Mouse (Mus musculus) lung, adult 2 months (tissue): ENCODE results near the gene Gm10382. TPM values are rescaled to one million over a fixed set of nuclear protein-coding genes. Genes with fewer than 3 reads are reported as not detected.
"Not testable (repeated sequence)": the region's sequence is repeated elsewhere in the genome, so short reads cannot be mapped to it uniquely, and the experiment has no call there.

ENCODE experiments used
- DNase-seq: peaks from one replicate; pipeline ENCODE4 v3.0.0; 2022
- H3K4me1 ChIP-seq: fragments of 200-500 bp; 2 replicates; pipeline ENCODE4 v1.6.1; 2011; ENCODE audit warnings: low read length; ENCODE audit not compliant: control insufficient read depth, insufficient read depth
- H3K4me3 ChIP-seq: fragments of 200-500 bp; replicated peaks from 2 replicates; pipeline ENCODE3; 2011; ENCODE audit warnings: low read depth, mild to moderate bottlenecking, control low read depth, low read length; ENCODE audit errors: extremely low read depth
- CTCF ChIP-seq: fragments of 200-500 bp; IDR thresholded peaks from 2 replicates; pipeline ENCODE4 v1.5.1; 2011; ENCODE audit warnings: mild to moderate bottlenecking, low read length, control low read depth; ENCODE audit not compliant: insufficient read depth
- POLR2A ChIP-seq: fragments of 200-500 bp; IDR thresholded peaks from 2 replicates; pipeline ENCODE4 v1.6.1; 2011; ENCODE audit warnings: low read depth, mild to moderate bottlenecking, control low read depth, low read length, borderline replicate concordance; ENCODE audit errors: extremely low read depth
- WGBS: fragments of 180-500 bp; shearing (Covaris S2); methylation state at CpG from one replicate; pipeline ENCODE4 v1.1.7; 2018; 5-methylcytosine and 5-hydroxymethylcytosine counted together
- polyA plus RNA-seq: library from polyadenylated mRNA; depleted of rRNA; stranded (reverse); fragments of >200 nt; gene quantifications from 2 replicates; pipeline ENCODE4 v1.2.3, GENCODE M21; 2012

The Gm10382 gene
- polyA plus RNA-seq, 1 experiment: 0.25 TPM

- 27% methylated on average over 5 of the region's 5 CpGs for WGBS
- TF ChIP-seq POLR2A (0 out of 2 replicates have a peak, but pooled peaks have one; percentile 22), CTCF (no peak)
- DNase-seq: peak; percentile 75
- Histone ChIP-seq H3K4me3 (peak overlapping the region; percentile 13), H3K4me1 (peaks cover 9% of the 10 kb centered on the region)
Measured at GRCm38 (mm10) chr5:125391609-125392008, 2.5 kb downstream of the Gm10382 start.

GRCm38 (mm10) chr5:125392176-125392575 is 3.1 kb downstream of the Gm10382 start:
- not testable (repeated sequence) for H3K4me1 ChIP-seq, H3K4me3 ChIP-seq
- 83% methylated on average over 4 of the region's 4 CpGs for WGBS
- DNase-seq: peak; percentile 26

GRCm38 (mm10) chr5:125392618-125392976 is 3.5 kb downstream of the Gm10382 start:
- H3K4me1 ChIP-seq: peaks cover 9% of the 10 kb centered on the region
- TF ChIP-seq CTCF (no peak), POLR2A (no peak)
- 17% methylated on average over 1 of the region's 1 CpGs for WGBS
- peak overlapping the region; percentile 37 for H3K4me3 ChIP-seq
- no peak for DNase-seq

- no peak for TF ChIP-seq CTCF
- peak; percentile 80 for TF ChIP-seq POLR2A
- Histone ChIP-seq H3K4me1 (peaks cover 9% of the 10 kb centered on the region), H3K4me3 (peak overlapping the region; percentile 66)
- under 1% methylated on average over 20 of the region's 20 CpGs for WGBS
- DNase-seq: peak; percentile 97
Measured at GRCm38 (mm10) chr5:125392977-125393621, 4.0 kb downstream of the Gm10382 start.

GRCm38 (mm10) chr5:125393622-125394603 is 4.8 kb downstream of the Gm10382 start:
- WGBS: 3% methylated on average over 23 of the region's 25 CpGs
- Histone ChIP-seq H3K4me1 (peaks cover 9% of the 10 kb centered on the region), H3K4me3 (peak overlapping the region; percentile 66)
- peak; percentile 75 for DNase-seq
- TF ChIP-seq CTCF: no peak
- TF ChIP-seq POLR2A: 0 out of 2 replicates have a peak, but pooled peaks have one; percentile 12

GRCm38 (mm10) chr5:125395008-125395407 is 5.9 kb downstream of the Gm10382 start:
- TF ChIP-seq CTCF: no peak
- no peak for TF ChIP-seq POLR2A
- H3K4me3 ChIP-seq: no peak overlapping the region
- H3K4me1 ChIP-seq: peaks cover 9% of the 10 kb centered on the region
- no peak for DNase-seq
- 70% methylated on average over 3 of the region's 3 CpGs for WGBS

GRCm38 (mm10) chr5:125400903-125401302 is 11.8 kb downstream of the Gm10382 start:
- WGBS: 36% methylated on average over 7 of the region's 7 CpGs
- no peak for DNase-seq
- TF ChIP-seq CTCF (no peak), POLR2A (no peak)
- H3K4me3 ChIP-seq: no peak overlapping the region
- H3K4me1 ChIP-seq: no peaks in the 10 kb centered on the region

GRCm38 (mm10) chr5:125402476-125402875 is 13.4 kb downstream of the Gm10382 start:
- Histone ChIP-seq H3K4me1 (no peaks in the 10 kb centered on the region), H3K4me3 (no peak overlapping the region)
- no peak for DNase-seq
- 73% methylated on average over 10 of the region's 10 CpGs for WGBS
- TF ChIP-seq POLR2A (no peak), CTCF (no peak)

- DNase-seq: no peak
- no peaks in the 10 kb centered on the region for H3K4me1 ChIP-seq
- H3K4me3 ChIP-seq: no peak overlapping the region
- WGBS: 79% methylated on average over 6 of the region's 6 CpGs
- TF ChIP-seq POLR2A (no peak), CTCF (no peak)
Measured at GRCm38 (mm10) chr5:125402991-125403390, 13.9 kb downstream of the Gm10382 start.
